24 mouse cellular contexts compared by ENCODE assay signal in genomic region chr14:57576364-57577060, GRCm38 (mm10). TPM values are rescaled to one million over a fixed set of nuclear protein-coding genes. Genes with fewer than 3 reads are reported as not detected.
DNase-seq lines count a peak whose midpoint lies in the region; ATAC-seq and TF ChIP-seq lines count a peak whose summit lies in the region.
"Had no signal": no experiment of that assay in that cellular context is flagged by ENCODE, and none has a peak within 500 bp of the region (broad histone marks: within the 10 kb centered on the region; RNA-seq: fewer than 3 reads in every experiment).

No protein-coding gene starts in this region.

- H3K9ac ChIP-seq in forebrain, embryonic 16.5 days (replicated peaks; ENCODE audit: low read depth, low read length) = no peak overlapping the region
- H3K9ac ChIP-seq: embryonic facial prominence, embryonic 12.5 days; embryonic facial prominence, embryonic 15.5 days; heart, embryonic 13.5 days; hindbrain, embryonic 14.5 days had no signal

- peak; percentile 83 for ATAC-seq in granulocyte monocyte progenitor cell, adult 5-6 weeks (replicated peaks; ENCODE audit: poor library complexity, severe bottlenecking)
- ATAC-seq in megakaryocyte, adult 5-6 weeks (ENCODE audit: poor library complexity, severe bottlenecking) = peak; percentile 69
- ATAC-seq in forebrain, embryonic 16.5 days = no peak
- ATAC-seq: CD4-positive, CD25-positive, alpha-beta regulatory T cell, adult 4 months; forebrain, embryonic 14.5 days; hindbrain, postnatal 0 days; Patski had no signal

- H3K4me3 ChIP-seq in bone marrow macrophage, adult 2 months (ENCODE audit: insufficient read depth, low read length) = no peak overlapping the region
- no peak overlapping the region for H3K4me3 ChIP-seq in forebrain, embryonic 16.5 days (replicated peaks; ENCODE audit: low read length)
- H3K4me3 ChIP-seq: embryonic facial prominence, embryonic 12.5 days; embryonic facial prominence, embryonic 15.5 days; heart, embryonic 13.5 days had no signal

- H3K4me1 ChIP-seq in bone marrow macrophage, adult 2 months (ENCODE audit: control insufficient read depth, insufficient read depth, low read length) = peaks cover 13% of the 10 kb centered on the region
- H3K4me1 ChIP-seq in forebrain, embryonic 16.5 days (replicated peaks; ENCODE audit: control insufficient read depth, insufficient read depth, low read length) = no peaks in the 10 kb centered on the region
- H3K4me1 ChIP-seq: embryonic facial prominence, embryonic 12.5 days; embryonic facial prominence, embryonic 15.5 days; heart, embryonic 13.5 days had no signal

- H3K27ac ChIP-seq in bone marrow macrophage, adult 2 months (ENCODE audit: insufficient read depth, low read depth, low read length) = peak overlapping the region; percentile 79
- no peak overlapping the region for H3K27ac ChIP-seq in forebrain, embryonic 16.5 days (ENCODE audit: low read length)
- H3K27ac ChIP-seq: embryonic facial prominence, embryonic 12.5 days; embryonic facial prominence, embryonic 15.5 days; heart, embryonic 13.5 days; hindbrain, embryonic 14.5 days; hindbrain, postnatal 0 days had no signal

- TF ChIP-seq POLR2A in bone marrow macrophage, adult 2 months (IDR thresholded peaks at IDR 0.05; ENCODE audit: borderline replicate concordance, low read depth, low read length) = no peak

- H3K9me3 ChIP-seq in forebrain, embryonic 16.5 days (ENCODE audit: control insufficient read depth, low read length) = no peaks in the 10 kb centered on the region
- H3K9me3 ChIP-seq: embryonic facial prominence, embryonic 15.5 days had no signal

- H3K4me2 ChIP-seq in forebrain, embryonic 16.5 days (ENCODE audit: low read length) = no peak overlapping the region
- H3K4me2 ChIP-seq: embryonic facial prominence, embryonic 12.5 days; embryonic facial prominence, embryonic 15.5 days; heart, embryonic 13.5 days; hindbrain, embryonic 14.5 days had no signal

- WGBS in forebrain, embryonic 16.5 days = 95% methylated on average over 2 of the region's 2 CpGs

- TF ChIP-seq CTCF in bone marrow macrophage, adult 2 months (IDR thresholded peaks at IDR 0.05; ENCODE audit: low read depth, low read length) = no peak

- no peaks in the 10 kb centered on the region for H3K36me3 ChIP-seq in forebrain, embryonic 16.5 days (ENCODE audit: control insufficient read depth, insufficient read depth)

- H3K27me3 ChIP-seq in forebrain, embryonic 16.5 days (replicated peaks; ENCODE audit: control insufficient read depth, insufficient read depth, low read length) = no peaks in the 10 kb centered on the region
- H3K27me3 ChIP-seq: embryonic facial prominence, embryonic 12.5 days; embryonic facial prominence, embryonic 15.5 days; heart, embryonic 13.5 days; Patski had no signal

- no peak for DNase-seq in cerebellum, adult 11 months
- no peak for DNase-seq in Muller cell, postnatal 12 days (ENCODE audit: inconsistent ontology term)
- DNase-seq: adrenal gland, postnatal 14 days; cerebellum, adult 18-20 months; cerebellum, adult 9-10 months; cerebellum, postnatal 14 days; gastrocnemius, postnatal 10 days; gastrocnemius, postnatal 36 days; heart, adult 18-20 months; heart, postnatal 14 days; heart, postnatal 4 days; kidney, adult 11 months had no signal

RNA-seq across cellular contexts. Expression of gene Eef1akmt1, which starts 5.1 kb away (rescaled TPM):
- 30.7 and 32.2 TPM in 2 replicates for polyA plus RNA-seq in bone marrow macrophage, adult 2 months (2012; ENCODE audit: insufficient read depth, insufficient read length, missing spikeins)
- total RNA-seq in granulocyte monocyte progenitor cell, adult 5-6 weeks (2014; fragmentation: Nextera tagmentation) = 24.9 and 30.6 TPM in 2 replicates
- 17.0 and 30.5 TPM in 2 replicates for total RNA-seq in granulocyte monocyte progenitor cell, adult 5-6 weeks (2017)
- total RNA-seq in megakaryocyte, adult 5-6 weeks (2015) = 47.8 and 51.2 TPM in 2 replicates
- 19.4 and 25.6 TPM in 2 replicates for total RNA-seq in megakaryocyte, adult 5-6 weeks (2017)
- polyA plus RNA-seq in forebrain, embryonic 16.5 days (2015; fragmentation: Nextera tagmentation; extraction: Ambion mirVana) = 98.0 and 103 TPM in 2 replicates

RNA-seq across cellular contexts. Expression of gene Il17d, which starts 51.9 kb away (rescaled TPM):
- polyA plus RNA-seq in bone marrow macrophage, adult 2 months (2012; ENCODE audit: insufficient read depth, insufficient read length, missing spikeins) = not detected in 2 replicates
- not detected in 2 replicates for total RNA-seq in granulocyte monocyte progenitor cell, adult 5-6 weeks (2014; fragmentation: Nextera tagmentation)
- not detected in 2 replicates for total RNA-seq in granulocyte monocyte progenitor cell, adult 5-6 weeks (2017)
- total RNA-seq in megakaryocyte, adult 5-6 weeks (2015) = not detected in 2 replicates
- total RNA-seq in megakaryocyte, adult 5-6 weeks (2017) = not detected in 2 replicates
- 4.7 and 5.0 TPM in 2 replicates for polyA plus RNA-seq in forebrain, embryonic 16.5 days (2015; fragmentation: Nextera tagmentation; extraction: Ambion mirVana)
- polyA plus RNA-seq: CD4-positive, CD25-positive, alpha-beta regulatory T cell, adult 4 months had no signal
